Mouse (Mus musculus): ENCODE measurements at regions not wholly inside any gene's neighbourhood (a gene's known extent, or its start where the extent isn't known, plus 50 kb on each side); places are given as distances from the start of the nearest gene placed in this dataset.

- Histone ChIP-seq H3K27me3 (ENCODE audit: control insufficient read depth, insufficient read depth, low read length) (no peaks in the 10 kb centered on the region), H3K4me1 (ENCODE audit: control insufficient read depth, insufficient read depth, low read length) (no peaks in the 10 kb centered on the region), H3K27ac (no peak overlapping the region), H3K79me2 (replicated peaks; ENCODE audit: control insufficient read depth, insufficient read depth, low read length) (no peaks in the 10 kb centered on the region), H3K9ac (ENCODE audit: low read depth, low read length) (no peak overlapping the region), H3K4me3 (no peak overlapping the region), H3K36me3 (ENCODE audit: control insufficient read depth, insufficient read depth, low read length) (no peaks in the 10 kb centered on the region)
- 60% methylated on average over 6 of the region's 6 CpGs for WGBS
- no peak for DNase-seq
- TF ChIP-seq POLR2A (IDR thresholded peaks at IDR 0.05; ENCODE audit: insufficient read depth, low read depth, low read length), result no peak
- no peak for TF ChIP-seq CTCF (IDR thresholded peaks at IDR 0.05)
- no peak for TF ChIP-seq EP300 (IDR thresholded peaks at IDR 0.05; ENCODE audit: insufficient read depth, low read depth, low read length)
- intact Hi-C loops (cut with DNase I), result no loop called here
These were observed 423.1 kb downstream of the Rnf144a start for GRCm38 (mm10) chr12:25991801-25992525.

GRCm38 (mm10) chr12:25982545-25982944 is 432.5 kb downstream of the Rnf144a start:
- Histone ChIP-seq H3K79me2 (replicated peaks; ENCODE audit: control insufficient read depth, insufficient read depth, low read length) (no peaks in the 10 kb centered on the region), H3K4me3 (no peak overlapping the region), H3K27me3 (ENCODE audit: control insufficient read depth, insufficient read depth, low read length) (no peaks in the 10 kb centered on the region), H3K9ac (ENCODE audit: low read depth, low read length) (no peak overlapping the region), H3K36me3 (ENCODE audit: control insufficient read depth, insufficient read depth, low read length) (no peaks in the 10 kb centered on the region), H3K4me1 (ENCODE audit: control insufficient read depth, insufficient read depth, low read length) (no peaks in the 10 kb centered on the region), H3K27ac (no peak overlapping the region)
- WGBS, result 91% methylated on average over 4 of the region's 4 CpGs
- intact Hi-C loops (cut with DNase I), result no loop called here
- TF ChIP-seq CTCF (IDR thresholded peaks at IDR 0.05) (no peak), POLR2A (IDR thresholded peaks at IDR 0.05; ENCODE audit: insufficient read depth, low read depth, low read length) (no peak), EP300 (IDR thresholded peaks at IDR 0.05; ENCODE audit: insufficient read depth, low read depth, low read length) (no peak)
- DNase-seq, result no peak

- H3K4me1 ChIP-seq (ENCODE audit: control insufficient read depth, insufficient read depth, low read length), result no peaks in the 10 kb centered on the region
- H3K36me3 ChIP-seq (ENCODE audit: control insufficient read depth, insufficient read depth, low read length), result no peaks in the 10 kb centered on the region
- H3K4me3 ChIP-seq, result no peak overlapping the region
- no peaks in the 10 kb centered on the region for H3K27me3 ChIP-seq (ENCODE audit: control insufficient read depth, insufficient read depth, low read length)
- H3K27ac ChIP-seq, result no peak overlapping the region
- TF ChIP-seq CTCF (IDR thresholded peaks at IDR 0.05) (no peak), POLR2A (IDR thresholded peaks at IDR 0.05; ENCODE audit: insufficient read depth, low read depth, low read length) (no peak), EP300 (IDR thresholded peaks at IDR 0.05; ENCODE audit: insufficient read depth, low read depth, low read length) (no peak)
- no peaks in the 10 kb centered on the region for H3K79me2 ChIP-seq (replicated peaks; ENCODE audit: control insufficient read depth, insufficient read depth, low read length)
- 89% methylated on average over 5 of the region's 5 CpGs for WGBS
- intact Hi-C loops (cut with DNase I), result no loop called here
- no peak overlapping the region for H3K9ac ChIP-seq (ENCODE audit: low read depth, low read length)
- no peak for DNase-seq
These were observed 436.7 kb downstream of the Rnf144a start for GRCm38 (mm10) chr12:25978335-25978734.

GRCm38 (mm10) chr12:25958584-25958983 is 456.5 kb downstream of the Rnf144a start:
- intact Hi-C loops (cut with DNase I), result no loop called here
- H3K9ac ChIP-seq (ENCODE audit: low read depth, low read length), result no peak overlapping the region
- no peak for TF ChIP-seq CTCF (IDR thresholded peaks at IDR 0.05)
- TF ChIP-seq POLR2A (IDR thresholded peaks at IDR 0.05; ENCODE audit: insufficient read depth, low read depth, low read length), result no peak
- TF ChIP-seq EP300 (IDR thresholded peaks at IDR 0.05; ENCODE audit: insufficient read depth, low read depth, low read length), result no peak
- H3K36me3 ChIP-seq (ENCODE audit: control insufficient read depth, insufficient read depth, low read length), result no peaks in the 10 kb centered on the region
- no peaks in the 10 kb centered on the region for H3K4me1 ChIP-seq (ENCODE audit: control insufficient read depth, insufficient read depth, low read length)
- 76% methylated on average over 4 of the region's 4 CpGs for WGBS
- no peak overlapping the region for H3K27ac ChIP-seq
- no peaks in the 10 kb centered on the region for H3K79me2 ChIP-seq (replicated peaks; ENCODE audit: control insufficient read depth, insufficient read depth, low read length)
- no peak for DNase-seq
- no peaks in the 10 kb centered on the region for H3K27me3 ChIP-seq (ENCODE audit: control insufficient read depth, insufficient read depth, low read length)
- H3K4me3 ChIP-seq, result no peak overlapping the region

- no peaks in the 10 kb centered on the region for H3K27me3 ChIP-seq (ENCODE audit: control insufficient read depth, insufficient read depth, low read length)
- no peak overlapping the region for H3K27ac ChIP-seq
- H3K9ac ChIP-seq (ENCODE audit: low read depth, low read length), result no peak overlapping the region
- no peaks in the 10 kb centered on the region for H3K36me3 ChIP-seq (ENCODE audit: control insufficient read depth, insufficient read depth, low read length)
- intact Hi-C loops (cut with DNase I), result no loop called here
- no peak for DNase-seq
- TF ChIP-seq CTCF (IDR thresholded peaks at IDR 0.05) (no peak), EP300 (IDR thresholded peaks at IDR 0.05; ENCODE audit: insufficient read depth, low read depth, low read length) (no peak), POLR2A (IDR thresholded peaks at IDR 0.05; ENCODE audit: insufficient read depth, low read depth, low read length) (no peak)
- no peaks in the 10 kb centered on the region for H3K79me2 ChIP-seq (replicated peaks; ENCODE audit: control insufficient read depth, insufficient read depth, low read length)
- H3K4me1 ChIP-seq (ENCODE audit: control insufficient read depth, insufficient read depth, low read length), result no peaks in the 10 kb centered on the region
- no peak overlapping the region for H3K4me3 ChIP-seq
- 87% methylated on average over 1 of the region's 1 CpGs for WGBS
These were observed 457.5 kb downstream of the Rnf144a start for GRCm38 (mm10) chr12:25957547-25957946.

- H3K4me1 ChIP-seq (ENCODE audit: control insufficient read depth, insufficient read depth, low read length), result no peaks in the 10 kb centered on the region
- H3K36me3 ChIP-seq (ENCODE audit: control insufficient read depth, insufficient read depth, low read length), result no peaks in the 10 kb centered on the region
- no peak overlapping the region for H3K27ac ChIP-seq
- no peak for TF ChIP-seq EP300 (IDR thresholded peaks at IDR 0.05; ENCODE audit: insufficient read depth, low read depth, low read length)
- TF ChIP-seq POLR2A (IDR thresholded peaks at IDR 0.05; ENCODE audit: insufficient read depth, low read depth, low read length), result no peak
- TF ChIP-seq CTCF (IDR thresholded peaks at IDR 0.05), result no peak
- H3K79me2 ChIP-seq (replicated peaks; ENCODE audit: control insufficient read depth, insufficient read depth, low read length), result no peaks in the 10 kb centered on the region
- H3K4me3 ChIP-seq, result no peak overlapping the region
- 84% methylated on average over 7 of the region's 7 CpGs for WGBS
- no peak overlapping the region for H3K9ac ChIP-seq (ENCODE audit: low read depth, low read length)
- DNase-seq, result no peak
- intact Hi-C loops (cut with DNase I), result no loop called here
- no peaks in the 10 kb centered on the region for H3K27me3 ChIP-seq (ENCODE audit: control insufficient read depth, insufficient read depth, low read length)
These were observed 467.9 kb downstream of the Rnf144a start for GRCm38 (mm10) chr12:25947107-25947506.
